Comparison of ENCODE assay signal across 23 mouse cellular contexts in genomic region chr16:10943257-10943656, GRCm38 (mm10).
DNase-seq lines count a peak whose midpoint lies in the region; ATAC-seq and TF ChIP-seq lines count a peak whose summit lies in the region.
"Had no signal": no experiment of that assay in that cellular context is flagged by ENCODE, and none has a peak within 500 bp of the region (broad histone marks: within the 10 kb centered on the region; RNA-seq: fewer than 3 reads in every experiment).

No protein-coding gene starts in this region.

- H3K27ac ChIP-seq in hindbrain, embryonic 10.5 days: peak overlapping the region; percentile 72; the same call in 1 of the 2 replicates
- no peak overlapping the region for H3K27ac ChIP-seq in hindbrain, embryonic 16.5 days (ENCODE audit: low read depth, low read length)
- no peak overlapping the region for H3K27ac ChIP-seq in lung, embryonic 14.5 days (ENCODE audit: low read depth)
- no peak overlapping the region for H3K27ac ChIP-seq in stomach, postnatal 0 days (replicated peaks)
- H3K27ac ChIP-seq: embryonic facial prominence, embryonic 13.5 days; heart, adult 2 months; limb, embryonic 12.5 days; liver, embryonic 13.5 days; midbrain, embryonic 15.5 days had no signal

- H3K9ac ChIP-seq in hindbrain, embryonic 16.5 days (ENCODE audit: low read depth, low read length): no peak overlapping the region
- H3K9ac ChIP-seq in lung, embryonic 14.5 days: no peak overlapping the region
- H3K9ac ChIP-seq in stomach, postnatal 0 days (ENCODE audit: low read length): no peak overlapping the region
- H3K9ac ChIP-seq: embryonic facial prominence, embryonic 13.5 days; limb, embryonic 12.5 days; liver, embryonic 13.5 days; midbrain, embryonic 15.5 days had no signal

- H3K4me2 ChIP-seq in hindbrain, embryonic 16.5 days (ENCODE audit: low read length): no peak overlapping the region
- H3K4me2 ChIP-seq in lung, embryonic 14.5 days: no peak overlapping the region
- H3K4me2 ChIP-seq in stomach, postnatal 0 days (replicated peaks; ENCODE audit: low read depth): no peak overlapping the region
- H3K4me2 ChIP-seq: embryonic facial prominence, embryonic 13.5 days; limb, embryonic 12.5 days; liver, embryonic 13.5 days; midbrain, embryonic 15.5 days had no signal

- H3K9me3 ChIP-seq in hindbrain, embryonic 10.5 days: no peaks in the 10 kb centered on the region
- no peaks in the 10 kb centered on the region for H3K9me3 ChIP-seq in hindbrain, embryonic 16.5 days (ENCODE audit: control insufficient read depth, low read length)
- no peaks in the 10 kb centered on the region for H3K9me3 ChIP-seq in lung, embryonic 14.5 days (ENCODE audit: low read depth, low read length)
- no peaks in the 10 kb centered on the region for H3K9me3 ChIP-seq in stomach, postnatal 0 days (ENCODE audit: control insufficient read depth, low read length)
- H3K9me3 ChIP-seq: embryonic facial prominence, embryonic 13.5 days; limb, embryonic 12.5 days; liver, embryonic 13.5 days; midbrain, embryonic 15.5 days had no signal

- no peak for DNase-seq in hindbrain, embryonic 10.5 days (ENCODE audit: low spot score)
- peak; percentile 66 for DNase-seq in lung, embryonic 14.5 days
- no peak for DNase-seq in lung, postnatal 14 days
- peak; percentile 17 for DNase-seq in adipocyte (ENCODE audit: low spot score)
- DNase-seq in stomach, postnatal 0 days (ENCODE audit: low spot score): no peak
- DNase-seq: adrenal gland, postnatal 25 days; cerebellum, adult 11 months; cerebellum, postnatal 10 days; gastrocnemius, postnatal 25 days; heart, adult 2 months; heart, postnatal 4 days; kidney, adult 8-10 months; layer of hippocampus, adult 9-11 months; liver, embryonic 13.5 days; right cerebral cortex, postnatal 14 days; thymus, adult 18-20 months had no signal

- WGBS in hindbrain, embryonic 10.5 days: 74% methylated on average over 5 of the region's 5 CpGs
- WGBS in hindbrain, embryonic 16.5 days: 76% methylated on average over 5 of the region's 5 CpGs
- 37% methylated on average over 5 of the region's 5 CpGs for WGBS in lung, embryonic 14.5 days
- WGBS in stomach, postnatal 0 days: 53% methylated on average over 5 of the region's 5 CpGs

- H3K4me1 ChIP-seq in hindbrain, embryonic 10.5 days (replicated peaks): peaks cover 29% of the 10 kb centered on the region
- H3K4me1 ChIP-seq in hindbrain, embryonic 16.5 days (ENCODE audit: control insufficient read depth, insufficient read depth, low read depth, low read length): no peaks in the 10 kb centered on the region
- H3K4me1 ChIP-seq in lung, embryonic 14.5 days (ENCODE audit: insufficient read depth): no peaks in the 10 kb centered on the region
- H3K4me1 ChIP-seq in stomach, postnatal 0 days (replicated peaks; ENCODE audit: control insufficient read depth, insufficient read depth): no peaks in the 10 kb centered on the region
- H3K4me1 ChIP-seq: liver, embryonic 13.5 days; midbrain, embryonic 15.5 days had no signal

- no peaks in the 10 kb centered on the region for H3K36me3 ChIP-seq in hindbrain, embryonic 10.5 days
- no peaks in the 10 kb centered on the region for H3K36me3 ChIP-seq in hindbrain, embryonic 16.5 days (ENCODE audit: control insufficient read depth, insufficient read depth, low read length)
- no peaks in the 10 kb centered on the region for H3K36me3 ChIP-seq in lung, embryonic 14.5 days (ENCODE audit: insufficient read depth)
- H3K36me3 ChIP-seq in stomach, postnatal 0 days (ENCODE audit: control insufficient read depth, insufficient read depth, low read length): no peaks in the 10 kb centered on the region
- H3K36me3 ChIP-seq: embryonic facial prominence, embryonic 13.5 days; limb, embryonic 12.5 days; liver, embryonic 13.5 days; midbrain, embryonic 15.5 days had no signal

- ATAC-seq in hindbrain, embryonic 16.5 days: no peak
- peak; percentile 35; the same call in 1 of the 2 replicates for ATAC-seq in lung, embryonic 14.5 days (ENCODE audit: insufficient read depth)
- ATAC-seq in stomach, postnatal 0 days (ENCODE audit: low FRiP score, low TSS enrichment): no peak
- ATAC-seq in erythroid progenitor cell, adult 5-6 weeks (replicated peaks; ENCODE audit: low FRiP score, poor library complexity, severe bottlenecking): no peak
- ATAC-seq: activated CD4-positive, CD25-positive, alpha-beta regulatory T cell, adult 4 months; forebrain, embryonic 16.5 days; midbrain, embryonic 15.5 days had no signal

- TF ChIP-seq CTCF in lung, embryonic 14.5 days (IDR thresholded peaks at IDR 0.05; ENCODE audit: low read depth): peak; percentile 33
- TF ChIP-seq CTCF in stomach, postnatal 0 days (IDR thresholded peaks at IDR 0.05; ENCODE audit: low read depth): peak; percentile 45

- TF ChIP-seq EP300 in stomach, postnatal 0 days (optimal IDR thresholded peaks at IDR 0.05): no peak

- H3K4me3 ChIP-seq in hindbrain, embryonic 10.5 days: no peak overlapping the region
- no peak overlapping the region for H3K4me3 ChIP-seq in hindbrain, embryonic 16.5 days (ENCODE audit: low read length)
- H3K4me3 ChIP-seq in lung, embryonic 14.5 days (ENCODE audit: low read depth, low read length): no peak overlapping the region
- H3K4me3 ChIP-seq in stomach, postnatal 0 days (ENCODE audit: low read depth, low read length): no peak overlapping the region
- H3K4me3 ChIP-seq: embryonic facial prominence, embryonic 13.5 days; heart, adult 2 months; limb, embryonic 12.5 days; liver, embryonic 13.5 days; midbrain, embryonic 15.5 days had no signal

- no peaks in the 10 kb centered on the region for H3K27me3 ChIP-seq in hindbrain, embryonic 10.5 days (ENCODE audit: insufficient read depth, poor library complexity, severe bottlenecking)
- no peaks in the 10 kb centered on the region for H3K27me3 ChIP-seq in hindbrain, embryonic 16.5 days (replicated peaks; ENCODE audit: control insufficient read depth, insufficient read depth, low read length)
- no peaks in the 10 kb centered on the region for H3K27me3 ChIP-seq in lung, embryonic 14.5 days (ENCODE audit: insufficient read depth, low read length)
- H3K27me3 ChIP-seq in stomach, postnatal 0 days (ENCODE audit: control insufficient read depth, insufficient read depth, low read length): no peaks in the 10 kb centered on the region
- H3K27me3 ChIP-seq: embryonic facial prominence, embryonic 13.5 days; limb, embryonic 12.5 days; liver, embryonic 13.5 days; midbrain, embryonic 15.5 days had no signal

Comparison
In these comparisons a context has a peak if more than half of its experiments do, and no peak if none do; other contexts are left out.
1. DNase-seq: peak in lung, embryonic 14.5 days (single experiment) and adipocyte (single experiment); none in hindbrain, embryonic 10.5 days (single experiment), lung, postnatal 14 days (single experiment) and stomach, postnatal 0 days (single experiment).